Mouse (Mus musculus) liver, postnatal 0 days (tissue): ENCODE results near the gene S100a9.

Source experiments
- CTCF ChIP-seq: sonication (generic); IDR thresholded peaks from 2 replicates; pipeline ENCODE4 v1.5.1; 2016; ENCODE audit warnings: antibody characterized with exemption, low read depth
- EP300 ChIP-seq: IDR thresholded peaks from 2 replicates; pipeline ENCODE4 v1.6.1; 2016; ENCODE audit warnings: antibody characterized with exemption, low read depth, mild to moderate bottlenecking

DNA sequence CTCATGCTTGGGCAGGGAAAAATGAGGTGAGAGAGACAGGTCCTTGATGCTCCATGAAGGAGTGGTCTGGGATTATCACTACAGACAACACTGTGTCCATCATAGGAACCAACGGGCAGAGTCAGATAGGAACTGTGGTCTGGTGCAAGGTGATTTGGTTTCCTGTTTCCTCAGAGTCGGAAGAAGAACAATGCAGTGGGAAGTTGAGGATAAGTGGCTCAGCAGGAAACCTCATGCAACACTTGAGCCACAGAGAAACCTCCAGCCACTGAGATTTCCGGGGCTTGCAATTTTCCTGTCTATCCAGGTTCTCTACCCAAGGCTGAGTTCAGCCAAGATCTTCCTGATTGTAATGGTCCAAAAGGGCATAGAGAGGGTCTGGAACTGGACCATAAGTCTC is 16.9 kb downstream of the S100a9 start:
- no peak for TF ChIP-seq CTCF
- peak; percentile 33; the same call in 1 of the 2 replicates for TF ChIP-seq EP300
